Mouse (Mus musculus) hindbrain, embryonic 12.5 days (tissue): ENCODE measurements at regions not wholly inside any gene's neighbourhood (a gene's known extent, or its start where the extent isn't known, plus 50 kb on each side); places are given as distances from the start of the nearest gene placed in this dataset.

Experiments
- ATAC-seq: fragments of 200-750 bp; cut with Nextera tagmentation; 2 replicates; pipeline ENCODE4 v1.8.0; 2017; ENCODE audit warnings: moderate TSS enrichment; ENCODE audit not compliant: low FRiP score
- H3K27ac ChIP-seq: fragments of 300-500 bp; sonication (generic); 2 replicates; pipeline ENCODE4 v1.5.1; 2016; ENCODE audit warnings: mild to moderate bottlenecking
- H3K27me3 ChIP-seq: fragments of 300-500 bp; sonication (generic); 2 replicates; pipeline ENCODE4 v1.6.1; 2016; ENCODE audit warnings: mild to moderate bottlenecking
- H3K36me3 ChIP-seq: fragments of 300-500 bp; sonication (generic); 2 replicates; pipeline ENCODE4 v1.6.1; 2016; ENCODE audit warnings: mild to moderate bottlenecking
- H3K4me1 ChIP-seq: fragments of 300-500 bp; sonication (generic); 2 replicates; pipeline ENCODE4 v1.6.1; 2016
- H3K4me2 ChIP-seq: fragments of 300-500 bp; sonication (generic); replicated peaks from 2 replicates; pipeline ENCODE4 v1.6.1; 2016; ENCODE audit warnings: mild to moderate bottlenecking
- H3K4me3 ChIP-seq: fragments of 300-500 bp; sonication (generic); 2 replicates; pipeline ENCODE4 v1.5.1; 2016; ENCODE audit warnings: mild to moderate bottlenecking
- H3K9ac ChIP-seq: fragments of 300-500 bp; sonication (generic); 2 replicates; pipeline ENCODE4 v1.6.1; 2016; ENCODE audit warnings: mild to moderate bottlenecking, moderate library complexity
- H3K9me3 ChIP-seq: fragments of 300-500 bp; sonication (generic); replicated peaks from 2 replicates; pipeline ENCODE4 v1.6.1; 2016; ENCODE audit warnings: mild to moderate bottlenecking
- WGBS: fragments of 180-500 bp; shearing (Covaris S2); methylation state at CpG from one replicate; pipeline ENCODE4 v1.1.7; 2016; 5-methylcytosine and 5-hydroxymethylcytosine counted together

DNA sequence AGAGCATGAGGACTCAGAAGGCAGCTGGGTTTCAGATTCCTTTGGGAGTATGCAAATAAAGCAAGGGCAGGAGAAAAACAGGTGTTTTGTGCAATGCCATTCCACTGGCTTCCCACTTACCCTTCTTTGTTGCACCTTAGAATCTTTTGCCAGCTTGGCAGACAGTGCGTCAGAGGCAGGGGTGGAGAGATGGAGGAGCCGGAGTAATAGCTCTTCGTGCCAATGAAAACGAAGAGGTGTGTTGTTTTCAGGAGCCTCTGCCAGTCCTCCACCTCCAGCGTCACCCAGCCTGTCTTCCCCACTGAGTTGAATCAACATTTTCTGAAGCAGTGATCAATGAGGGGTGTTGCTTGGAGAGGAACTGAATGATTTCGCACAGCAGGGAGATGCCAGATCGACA is 1501.3 kb upstream of the Got2 start:
- Histone ChIP-seq H3K27me3 (no peaks in the 10 kb centered on the region), H3K9ac (no peak overlapping the region), H3K36me3 (no peaks in the 10 kb centered on the region), H3K27ac (no peak overlapping the region), H3K4me1 (0 out of 2 replicates have a peak, but pooled peaks cover 6% of the 10 kb centered on the region), H3K4me3 (no peak overlapping the region), H3K4me2 (no peak overlapping the region), H3K9me3 (no peaks in the 10 kb centered on the region)
- WGBS: 8% methylated on average over 7 of the region's 7 CpGs
- ATAC-seq: no peak

DNA sequence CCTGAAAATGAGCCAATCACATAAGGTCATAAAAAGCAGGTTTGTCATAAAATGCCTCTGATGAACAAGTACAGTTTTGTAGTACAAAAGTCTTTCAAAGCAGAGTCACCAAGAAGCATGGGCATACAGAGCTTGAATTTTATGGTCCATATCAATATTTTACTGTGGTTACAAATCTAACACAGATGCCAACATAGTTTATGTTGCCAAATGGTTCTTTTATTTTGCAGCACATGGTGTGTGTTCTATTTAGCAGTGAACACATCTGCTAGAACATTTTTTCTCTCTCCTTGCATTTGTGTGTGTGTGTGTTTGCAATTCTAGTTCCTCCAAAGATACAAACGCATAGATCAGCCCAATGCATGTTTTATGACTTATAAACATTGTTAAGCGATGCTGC is 1500.8 kb upstream of the Got2 start:
- Histone ChIP-seq H3K9ac (no peak overlapping the region), H3K4me1 (0 out of 2 replicates have a peak, but pooled peaks cover 6% of the 10 kb centered on the region), H3K9me3 (no peaks in the 10 kb centered on the region), H3K36me3 (no peaks in the 10 kb centered on the region), H3K27me3 (no peaks in the 10 kb centered on the region), H3K4me2 (no peak overlapping the region), H3K27ac (no peak overlapping the region), H3K4me3 (no peak overlapping the region)
- ATAC-seq: no peak
- WGBS: 23% methylated on average over 2 of the region's 2 CpGs

DNA sequence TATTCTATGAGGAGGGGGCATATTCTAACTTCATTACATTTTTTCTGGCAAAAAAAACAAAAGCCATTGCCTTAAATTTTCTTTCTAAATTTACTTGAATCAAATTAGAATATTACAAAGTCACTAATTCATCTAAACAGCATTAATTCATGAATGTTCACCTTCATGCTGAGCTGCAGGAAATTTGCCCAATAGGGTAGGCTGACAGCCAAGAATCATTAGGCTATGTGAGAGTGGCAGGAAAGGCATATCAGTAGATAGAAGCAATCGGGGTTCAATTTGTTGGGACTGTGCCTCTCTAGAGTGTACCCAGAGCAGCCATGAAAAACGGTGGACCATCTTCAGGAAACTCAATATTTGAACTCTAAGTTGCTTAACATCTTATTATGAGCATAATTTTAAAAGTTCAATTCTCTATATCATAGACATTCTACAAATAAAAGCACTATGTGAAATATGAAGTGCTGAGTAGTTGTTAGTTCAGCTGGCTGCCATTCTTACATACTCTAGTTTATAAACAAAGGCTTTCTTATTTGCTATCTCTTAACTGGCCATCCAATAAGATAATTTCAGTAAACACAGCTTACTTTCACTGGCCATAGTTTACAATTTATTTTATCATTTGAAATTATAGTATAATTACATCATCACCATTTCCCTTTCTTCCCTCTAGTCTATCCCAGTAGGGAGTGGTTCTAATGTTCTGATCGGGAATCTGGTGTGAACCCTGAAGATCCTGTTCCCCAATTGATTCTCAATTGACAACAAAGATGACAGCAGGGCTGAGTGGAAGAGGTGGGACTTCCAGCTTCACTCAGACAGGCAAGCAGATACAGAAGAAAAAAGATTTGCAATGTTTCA is 1486.8 kb upstream of the Got2 start:
- Histone ChIP-seq H3K4me3 (no peak overlapping the region), H3K4me1 (no peaks in the 10 kb centered on the region), H3K9ac (no peak overlapping the region), H3K4me2 (no peak overlapping the region), H3K36me3 (no peaks in the 10 kb centered on the region), H3K9me3 (no peaks in the 10 kb centered on the region), H3K27me3 (no peaks in the 10 kb centered on the region), H3K27ac (no peak overlapping the region)
- 90% methylated on average over 3 of the region's 3 CpGs for WGBS
- no peak for ATAC-seq

DNA sequence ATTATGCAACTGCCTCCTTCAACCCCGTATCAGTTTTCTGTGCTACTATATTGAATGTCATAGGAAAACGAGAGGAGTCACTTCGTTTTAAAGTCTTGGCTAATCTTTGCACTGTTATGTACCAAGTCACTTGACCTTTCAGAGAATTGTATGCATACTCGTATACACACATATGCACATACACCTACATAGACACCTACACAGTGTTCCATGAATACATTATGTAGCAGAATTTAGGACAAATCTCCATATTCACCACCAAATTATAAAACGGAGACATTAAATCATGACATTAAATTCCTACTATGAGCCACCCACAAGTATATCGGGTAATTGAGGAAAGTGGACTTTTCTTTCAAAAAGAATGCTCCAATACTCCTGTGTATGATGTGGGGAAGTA is 1458.3 kb upstream of the Got2 start:
- Histone ChIP-seq H3K4me2 (no peak overlapping the region), H3K27ac (no peak overlapping the region)
- WGBS: 89% methylated on average over 6 of the region's 6 CpGs

DNA sequence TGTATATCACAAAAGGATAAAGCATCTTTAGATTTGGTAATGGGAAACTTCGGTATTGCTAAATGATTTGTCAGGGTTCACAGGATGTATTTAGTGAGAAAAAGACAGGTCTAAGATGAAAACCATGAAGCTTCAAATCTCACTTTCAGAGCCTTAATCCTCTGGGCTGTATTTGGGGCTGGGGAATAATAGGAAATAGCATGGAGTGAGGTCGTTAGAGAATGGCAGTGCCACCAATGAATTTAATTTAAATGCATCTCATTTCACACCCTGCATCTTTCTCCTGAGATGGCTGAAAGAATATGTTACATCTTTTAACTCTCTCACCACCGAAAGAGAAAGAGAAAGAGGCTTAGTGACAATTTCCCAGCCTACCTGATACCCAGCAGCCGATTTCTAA is 1427.2 kb upstream of the Got2 start:
- Histone ChIP-seq H3K4me1 (no peaks in the 10 kb centered on the region), H3K4me2 (no peak overlapping the region), H3K4me3 (no peak overlapping the region), H3K27ac (no peak overlapping the region), H3K36me3 (no peaks in the 10 kb centered on the region), H3K9me3 (no peaks in the 10 kb centered on the region), H3K9ac (no peak overlapping the region), H3K27me3 (no peaks in the 10 kb centered on the region)
- WGBS: 70% methylated on average over 4 of the region's 4 CpGs
- ATAC-seq: no peak

More for the DNA sequence above, 1458.3 kb upstream of the Got2 start:
- Histone ChIP-seq H3K4me1 (no peaks in the 10 kb centered on the region), H3K27me3 (no peaks in the 10 kb centered on the region), H3K9ac (no peak overlapping the region), H3K36me3 (no peaks in the 10 kb centered on the region), H3K9me3 (no peaks in the 10 kb centered on the region), H3K4me3 (no peak overlapping the region)
- ATAC-seq: no peak

DNA sequence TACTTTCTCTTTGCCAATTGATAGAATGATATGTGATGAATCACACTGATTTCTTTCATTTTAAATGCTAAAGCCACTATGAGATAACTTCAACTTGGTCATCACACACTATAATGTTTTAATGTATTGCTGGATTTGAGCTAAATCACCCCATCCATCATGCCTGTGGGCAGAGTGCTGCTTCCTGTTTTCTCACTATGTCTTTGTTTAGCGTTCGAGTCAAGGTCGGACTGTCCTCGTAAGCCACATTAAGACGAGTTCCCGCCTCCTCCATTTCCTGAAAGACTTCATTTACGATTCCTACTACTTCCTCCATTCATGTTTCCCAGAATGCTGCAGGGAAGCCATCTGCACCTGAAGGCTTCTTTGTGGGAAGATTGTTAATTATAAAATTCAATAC is 1420.0 kb upstream of the Got2 start:
- Histone ChIP-seq H3K4me2 (no peak overlapping the region), H3K27me3 (no peaks in the 10 kb centered on the region), H3K27ac (no peak overlapping the region), H3K9ac (no peak overlapping the region), H3K9me3 (no peaks in the 10 kb centered on the region), H3K4me3 (no peak overlapping the region), H3K4me1 (no peaks in the 10 kb centered on the region), H3K36me3 (no peaks in the 10 kb centered on the region)
- 77% methylated on average over 7 of the region's 7 CpGs for WGBS
- ATAC-seq: no peak

DNA sequence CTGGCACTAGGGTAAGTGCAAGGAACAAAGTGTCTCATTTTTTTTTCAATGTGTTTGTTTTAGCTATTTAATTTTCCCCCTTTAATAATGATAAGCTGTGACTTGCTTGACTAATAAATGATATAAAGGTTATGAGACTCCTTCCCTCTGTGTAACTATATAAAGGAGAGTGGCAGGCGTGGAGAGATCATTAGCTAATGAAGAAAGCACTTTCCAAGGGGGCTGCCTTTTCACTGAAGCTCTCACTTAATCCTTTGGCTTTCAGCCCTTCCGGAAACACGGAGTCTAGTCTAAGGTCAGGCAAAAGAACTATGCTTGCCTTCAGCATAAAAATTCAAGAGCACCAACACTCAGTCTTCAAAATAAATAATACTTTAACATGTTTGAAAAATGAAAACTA is 1382.2 kb upstream of the Got2 start:
- WGBS: 36% methylated on average over 3 of the region's 3 CpGs
- Histone ChIP-seq H3K36me3 (no peaks in the 10 kb centered on the region), H3K4me2 (no peak overlapping the region), H3K27ac (no peak overlapping the region), H3K27me3 (no peaks in the 10 kb centered on the region), H3K9me3 (no peaks in the 10 kb centered on the region), H3K4me1 (no peaks in the 10 kb centered on the region), H3K9ac (no peak overlapping the region), H3K4me3 (no peak overlapping the region)
- no peak; the same call in 1 of the 2 replicates for ATAC-seq

DNA sequence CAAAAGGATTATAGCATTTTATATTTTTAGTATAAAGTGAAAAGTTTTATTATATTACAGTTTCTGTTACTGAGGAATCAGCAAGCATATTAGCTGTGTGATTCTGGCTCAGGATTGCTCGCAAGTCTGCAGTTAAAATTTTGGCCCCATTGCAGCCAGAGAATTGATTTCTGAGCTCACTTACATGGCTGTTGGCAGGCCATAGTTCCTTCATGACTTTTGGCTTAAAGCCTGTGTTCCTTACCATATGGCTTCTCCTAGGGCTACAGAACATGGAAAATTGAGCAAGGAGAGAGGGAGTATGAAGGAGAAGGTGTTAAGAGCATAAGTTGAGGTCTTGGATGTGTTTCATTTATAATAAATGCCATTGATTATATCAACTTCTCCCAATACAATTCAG is 1372.6 kb upstream of the Got2 start:
- WGBS: 94% methylated on average over 1 of the region's 1 CpGs
- Histone ChIP-seq H3K27ac (no peak overlapping the region), H3K36me3 (no peaks in the 10 kb centered on the region), H3K9me3 (no peaks in the 10 kb centered on the region), H3K4me1 (no peaks in the 10 kb centered on the region), H3K27me3 (no peaks in the 10 kb centered on the region), H3K4me2 (no peak overlapping the region), H3K9ac (no peak overlapping the region), H3K4me3 (no peak overlapping the region)
- ATAC-seq: no peak

DNA sequence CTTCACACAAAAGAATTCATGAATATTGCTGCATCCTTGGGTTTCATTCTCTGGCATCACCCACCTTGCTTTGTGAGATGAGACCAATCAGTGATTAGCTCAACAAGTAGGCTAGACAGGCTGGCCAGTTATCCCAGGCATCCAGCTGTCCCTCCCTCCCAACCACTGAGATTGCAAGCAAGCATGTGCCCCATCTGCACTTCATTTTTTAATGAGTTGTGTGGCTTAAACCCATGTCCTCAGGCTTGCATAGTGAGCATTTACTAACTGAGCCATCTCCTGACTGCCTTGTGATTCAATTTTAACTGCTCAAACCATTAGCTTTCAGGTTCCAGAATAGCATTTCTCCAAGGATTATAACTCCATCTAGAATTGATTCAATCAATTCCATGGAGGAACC is 1365.8 kb upstream of the Got2 start:
- no peaks in the 10 kb centered on the region for H3K27me3 ChIP-seq
- ATAC-seq: no peak
- H3K36me3 ChIP-seq: no peaks in the 10 kb centered on the region
- no peaks in the 10 kb centered on the region for H3K4me1 ChIP-seq
- H3K9me3 ChIP-seq: no peaks in the 10 kb centered on the region
- H3K4me3 ChIP-seq: no peak overlapping the region
- no peak overlapping the region for H3K4me2 ChIP-seq
- no peak overlapping the region for H3K27ac ChIP-seq
- no peak overlapping the region for H3K9ac ChIP-seq

DNA sequence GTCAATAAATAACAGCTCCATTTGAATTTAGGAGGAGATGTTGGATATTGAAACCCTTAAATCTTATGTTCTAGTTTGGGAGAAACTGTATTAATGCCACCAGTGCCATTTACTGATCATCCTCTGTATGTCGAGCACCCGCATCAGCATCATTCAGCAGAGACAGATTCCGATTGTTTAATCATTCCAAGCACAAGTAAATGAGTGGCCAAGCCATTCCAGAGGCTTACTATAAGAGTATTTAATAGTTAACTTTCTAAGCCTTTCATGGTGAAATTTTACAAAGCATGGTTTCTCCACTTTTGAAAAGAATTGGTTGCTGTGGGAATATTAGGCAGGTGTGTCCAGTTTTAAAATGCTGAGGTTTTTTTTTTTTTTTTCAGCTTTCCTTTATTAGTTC is 1363.9 kb upstream of the Got2 start:
- Histone ChIP-seq H3K27me3 (no peaks in the 10 kb centered on the region), H3K4me2 (no peak overlapping the region), H3K27ac (no peak overlapping the region), H3K4me3 (no peak overlapping the region), H3K9me3 (no peaks in the 10 kb centered on the region), H3K4me1 (no peaks in the 10 kb centered on the region), H3K9ac (no peak overlapping the region), H3K36me3 (no peaks in the 10 kb centered on the region)
- ATAC-seq: no peak
- WGBS: 82% methylated on average over 3 of the region's 3 CpGs

DNA sequence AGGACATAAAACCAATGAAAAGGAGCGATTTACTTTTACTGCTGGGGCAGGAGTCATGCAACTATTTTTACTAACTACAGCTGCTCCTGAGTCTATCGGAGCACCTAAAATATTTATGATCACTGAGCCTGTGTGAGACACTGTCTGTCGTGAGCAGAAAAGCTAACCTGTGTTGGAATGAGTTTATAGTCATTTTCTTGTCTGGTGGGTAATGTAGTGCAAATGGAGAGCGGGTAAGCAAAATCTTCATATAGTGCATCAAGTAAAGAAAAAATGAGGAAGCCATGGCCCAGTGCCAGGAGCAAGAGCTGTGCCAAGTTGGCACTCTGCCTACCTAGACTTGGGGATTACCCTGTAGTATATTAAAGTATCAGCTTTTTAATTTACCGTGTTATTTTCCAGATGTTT is 1363.1 kb upstream of the Got2 start:
- Histone ChIP-seq H3K4me3 (no peak overlapping the region), H3K9me3 (no peaks in the 10 kb centered on the region), H3K36me3 (no peaks in the 10 kb centered on the region), H3K27ac (no peak overlapping the region), H3K4me1 (no peaks in the 10 kb centered on the region), H3K27me3 (no peaks in the 10 kb centered on the region), H3K9ac (no peak overlapping the region), H3K4me2 (no peak overlapping the region)
- WGBS: 84% methylated on average over 5 of the region's 5 CpGs
- no peak for ATAC-seq

DNA sequence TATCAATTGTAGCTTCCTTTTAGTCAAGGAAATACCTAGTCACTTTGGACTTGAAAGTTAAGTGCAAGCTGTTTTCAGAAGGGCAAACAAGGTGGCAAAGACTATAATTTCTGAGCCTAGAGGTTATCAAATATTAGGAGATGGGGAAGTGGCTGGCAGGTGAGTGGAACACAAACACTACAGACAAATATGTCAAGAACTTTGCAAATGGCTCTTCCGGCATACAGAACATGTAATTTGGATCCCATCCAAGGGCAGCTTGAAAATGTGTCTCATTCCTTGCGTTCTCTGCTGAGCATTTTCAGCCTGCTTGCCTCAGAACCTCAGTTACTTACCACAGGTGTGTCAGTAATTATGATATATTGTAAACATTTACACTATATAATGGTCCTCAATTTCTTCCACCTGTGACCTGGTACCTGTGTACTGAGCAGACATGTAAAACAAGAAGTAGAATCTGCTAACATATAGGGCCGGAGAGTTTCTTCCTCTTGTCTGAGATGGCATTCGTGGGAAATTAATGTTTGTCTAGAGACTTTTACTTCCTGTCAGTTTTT is 1346.3 kb upstream of the Got2 start:
- H3K36me3 ChIP-seq: no peaks in the 10 kb centered on the region
- WGBS: 88% methylated on average over 4 of the region's 4 CpGs
- H3K9ac ChIP-seq: no peak overlapping the region
- H3K27ac ChIP-seq: no peak overlapping the region
- no peak overlapping the region for H3K4me3 ChIP-seq
- no peak overlapping the region for H3K4me2 ChIP-seq
- no peaks in the 10 kb centered on the region for H3K27me3 ChIP-seq
- no peaks in the 10 kb centered on the region for H3K9me3 ChIP-seq
- H3K4me1 ChIP-seq: no peaks in the 10 kb centered on the region
- no peak for ATAC-seq
